Mouse (Mus musculus): ENCODE data around the gene Perm1. TPM values are rescaled to one million over a fixed set of nuclear protein-coding genes. Genes with fewer than 3 reads are reported as not detected.

Gene Perm1
- polyA plus RNA-seq (2014; fragmentation: Illumina TruSeq; extraction: RNeasy Lipid Tissue Mini Kit (QIAGEN cat#74804); ENCODE audit: low read depth, low replicate concordance): 2.7 TPM

GRCm38 (mm10) chr4:156215649-156216048 is at the start of gene Perm1:
Gene Perm1 (plus strand): TSS chr4:156215868.

GRCm38 (mm10) chr4:156197131-156197828 is 18.4 kb upstream of the Perm1 start, which contains the start of gene Agrn:
Gene Agrn (minus strand): TSS chr4:156197488.

GRCm38 (mm10) chr4:156200623-156201475 is 14.8 kb upstream of the Perm1 start, which contains the start of gene Isg15:
Gene Isg15 (minus strand): TSS chr4:156200818.

DNA sequence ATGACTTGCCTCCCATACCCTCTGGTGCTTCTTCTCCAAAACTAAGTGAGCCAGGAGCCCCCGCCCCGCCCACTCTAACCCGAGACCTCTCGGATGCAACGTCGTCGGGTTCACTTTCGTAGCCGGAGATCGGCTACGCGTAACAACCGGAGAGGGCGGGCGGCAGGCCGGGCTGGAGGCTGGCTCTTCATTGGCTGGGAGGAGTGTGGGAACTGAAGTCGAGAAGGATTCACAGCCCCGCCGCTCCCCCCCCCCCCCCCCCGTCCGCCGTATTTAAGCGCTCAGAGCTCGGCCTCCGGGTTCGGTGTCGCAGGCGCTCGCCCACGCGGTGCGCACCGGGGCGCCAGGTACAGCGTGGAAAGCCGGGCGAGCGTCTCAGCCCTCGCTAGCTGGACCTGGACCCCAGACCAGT is 12.7 kb upstream of the Perm1 start, which contains the start of gene AW011738:
Gene AW011738, plus strand, starts transcription at position 304 of the 412 bp plus-strand sequence.

DNA sequence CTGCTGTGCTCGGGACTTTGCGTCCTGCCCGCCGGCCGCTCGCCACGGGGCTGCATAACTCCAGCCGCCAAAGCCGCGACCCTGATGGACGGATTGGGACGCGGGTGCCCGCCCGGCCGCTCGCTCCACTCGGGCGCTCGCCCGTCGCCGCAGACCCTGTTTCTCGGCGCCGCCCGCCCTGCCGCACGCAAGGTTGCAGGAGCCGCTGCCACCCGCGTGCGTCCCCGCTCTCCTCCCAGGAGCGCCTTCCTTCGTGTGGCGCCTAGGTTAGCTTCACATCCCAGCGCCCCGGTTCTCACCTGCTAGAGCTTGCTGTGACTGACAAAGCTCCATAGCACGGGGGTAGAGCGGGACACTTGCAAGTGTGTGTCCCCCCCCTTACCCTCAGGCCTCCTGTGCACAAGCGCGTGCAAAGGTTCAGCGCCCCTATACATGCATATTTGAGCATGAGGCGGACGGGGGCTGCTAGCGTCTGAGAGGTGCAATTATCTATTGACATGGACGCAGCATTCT is 19.1 kb downstream of the Perm1 start, which contains the start of gene Plekhn1:
Gene Plekhn1, minus strand, starts transcription at position 157 of the 513 bp plus-strand sequence.

DNA sequence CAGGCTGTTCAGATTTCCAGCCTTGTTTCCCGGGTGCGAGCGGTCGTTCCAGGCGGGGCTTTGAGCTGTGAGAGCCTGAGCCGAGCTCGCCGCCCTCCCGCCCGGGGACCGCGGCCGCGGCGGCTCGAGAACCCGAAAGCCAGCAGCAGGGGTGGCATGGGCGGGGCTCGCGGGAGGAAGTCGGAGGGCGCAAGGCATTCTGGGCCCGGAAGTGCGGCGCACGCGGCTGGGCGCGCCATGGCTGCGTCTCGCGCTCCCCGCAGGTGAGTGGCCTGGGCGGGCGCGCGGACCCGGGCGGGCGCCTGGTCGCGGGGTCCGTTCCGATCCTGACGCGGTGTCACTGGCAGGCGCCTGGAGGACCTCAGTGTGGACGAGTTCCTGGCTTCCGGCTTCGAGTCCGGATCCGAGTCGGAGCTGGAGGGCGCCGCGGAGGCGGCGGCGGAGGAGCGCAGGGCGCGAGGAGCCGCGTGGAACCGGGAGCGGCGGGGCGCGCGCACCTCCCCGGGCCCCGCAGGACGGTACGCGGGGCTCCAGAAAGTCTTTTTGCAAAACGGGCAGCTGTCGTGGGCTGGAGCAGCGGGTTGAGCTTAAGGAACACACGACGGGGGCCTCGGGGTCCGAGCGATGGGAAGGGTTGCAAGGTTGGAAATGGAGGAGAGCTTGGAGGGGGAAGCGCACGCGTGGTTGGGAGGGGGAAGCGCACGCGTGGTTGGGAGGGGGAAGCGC is 20.3 kb downstream of the Perm1 start, which contains the start of gene Noc2l:
Gene Noc2l, plus strand, starts transcription at position 203 of the 726 bp plus-strand sequence.

DNA sequence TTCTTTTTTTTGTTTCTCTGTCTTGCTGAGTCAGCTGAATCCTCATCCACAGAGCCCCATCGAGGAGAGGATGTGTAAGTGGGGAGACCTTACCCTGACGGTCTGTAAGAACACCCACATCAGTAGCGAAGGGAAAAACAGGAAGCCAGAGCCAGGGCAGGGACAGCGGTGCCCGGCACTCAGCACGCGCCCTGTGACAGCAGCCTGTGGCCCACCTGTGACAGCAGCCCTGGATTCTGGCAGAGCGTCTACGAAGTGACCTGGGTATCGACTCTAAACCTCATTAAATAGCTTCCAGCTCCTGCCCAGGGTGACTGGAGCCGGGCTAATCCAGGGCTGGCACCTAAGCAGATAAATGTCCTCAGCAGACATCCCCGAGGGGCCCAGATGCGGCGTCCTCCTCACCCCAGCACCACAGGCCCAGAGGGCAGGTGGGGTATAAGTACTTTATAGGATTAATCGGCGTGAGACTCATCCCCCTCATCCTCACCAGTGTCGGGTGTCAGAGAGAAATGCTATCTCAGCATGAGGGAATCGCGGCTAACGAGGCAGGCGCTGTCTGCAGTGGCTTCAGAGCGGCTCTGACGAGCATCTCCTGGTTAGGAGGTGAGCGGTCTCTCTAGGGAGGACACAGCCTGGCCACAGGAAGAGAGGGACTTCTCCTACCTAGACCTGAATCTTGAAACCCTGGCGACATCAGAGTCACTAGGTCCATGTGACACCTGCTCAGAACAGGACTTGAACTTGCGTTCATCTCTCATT is 39.6 kb downstream of the Perm1 start, which contains the start of gene Samd11:
Gene Samd11, minus strand, starts transcription at position 580 of the 762 bp plus-strand sequence.

Other genes starting within 250 kb of the Perm1 start
- 5.6 TPM for gene B3galt6, start 223.2 kb upstream of the Perm1 start, polyA plus RNA-seq (2014; fragmentation: Illumina TruSeq; extraction: RNeasy Lipid Tissue Mini Kit (QIAGEN cat#74804); ENCODE audit: low read depth, low replicate concordance)
- gene Sdf4, start 223.0 kb upstream of the Perm1 start, polyA plus RNA-seq (2014; fragmentation: Illumina TruSeq; extraction: RNeasy Lipid Tissue Mini Kit (QIAGEN cat#74804); ENCODE audit: low read depth, low replicate concordance): 121 TPM
- gene Tnfrsf4, start 202.0 kb upstream of the Perm1 start, polyA plus RNA-seq (2014; fragmentation: Illumina TruSeq; extraction: RNeasy Lipid Tissue Mini Kit (QIAGEN cat#74804); ENCODE audit: low read depth, low replicate concordance): not detected
- not detected for gene Tnfrsf18, start 189.7 kb upstream of the Perm1 start, polyA plus RNA-seq (2014; fragmentation: Illumina TruSeq; extraction: RNeasy Lipid Tissue Mini Kit (QIAGEN cat#74804); ENCODE audit: low read depth, low replicate concordance)
- 0.61 TPM for gene Ttll10, start 156.5 kb upstream of the Perm1 start, polyA plus RNA-seq (2014; fragmentation: Illumina TruSeq; extraction: RNeasy Lipid Tissue Mini Kit (QIAGEN cat#74804); ENCODE audit: low read depth, low replicate concordance)
- gene 9430015G10Rik, start 105.9 kb upstream of the Perm1 start, polyA plus RNA-seq (2014; fragmentation: Illumina TruSeq; extraction: RNeasy Lipid Tissue Mini Kit (QIAGEN cat#74804); ENCODE audit: low read depth, low replicate concordance): 1.5 TPM
- not detected for gene Rnf223, start 85.4 kb upstream of the Perm1 start, polyA plus RNA-seq (2014; fragmentation: Illumina TruSeq; extraction: RNeasy Lipid Tissue Mini Kit (QIAGEN cat#74804); ENCODE audit: low read depth, low replicate concordance)
- gene Agrn, start 18.4 kb upstream of the Perm1 start, polyA plus RNA-seq (2014; fragmentation: Illumina TruSeq; extraction: RNeasy Lipid Tissue Mini Kit (QIAGEN cat#74804); ENCODE audit: low read depth, low replicate concordance): 20.3 TPM
- not detected for gene Isg15, start 15.1 kb upstream of the Perm1 start, polyA plus RNA-seq (2014; fragmentation: Illumina TruSeq; extraction: RNeasy Lipid Tissue Mini Kit (QIAGEN cat#74804); ENCODE audit: low read depth, low replicate concordance)
- gene AW011738, start 12.6 kb upstream of the Perm1 start, polyA plus RNA-seq (2014; fragmentation: Illumina TruSeq; extraction: RNeasy Lipid Tissue Mini Kit (QIAGEN cat#74804); ENCODE audit: low read depth, low replicate concordance): 0.77 TPM
- gene Plekhn1, start 19.0 kb downstream of the Perm1 start, polyA plus RNA-seq (2014; fragmentation: Illumina TruSeq; extraction: RNeasy Lipid Tissue Mini Kit (QIAGEN cat#74804); ENCODE audit: low read depth, low replicate concordance): 2.0 TPM
- 4.9 TPM for gene Noc2l, start 20.1 kb downstream of the Perm1 start, polyA plus RNA-seq (2014; fragmentation: Illumina TruSeq; extraction: RNeasy Lipid Tissue Mini Kit (QIAGEN cat#74804); ENCODE audit: low read depth, low replicate concordance)
- gene Samd11, start 39.8 kb downstream of the Perm1 start, polyA plus RNA-seq (2014; fragmentation: Illumina TruSeq; extraction: RNeasy Lipid Tissue Mini Kit (QIAGEN cat#74804); ENCODE audit: low read depth, low replicate concordance): not detected
- gene Vmn2r-ps159, start 115.2 kb downstream of the Perm1 start, polyA plus RNA-seq (2014; fragmentation: Illumina TruSeq; extraction: RNeasy Lipid Tissue Mini Kit (QIAGEN cat#74804); ENCODE audit: low read depth, low replicate concordance): not detected

All from kidney, adult 10 weeks (tissue).